Mouse (Mus musculus): ENCODE measurements around the gene Kdm4c. TPM values are rescaled to one million over a fixed set of nuclear protein-coding genes. Genes with fewer than 3 reads are reported as not detected.

The Kdm4c gene
- total RNA-seq, 1 experiment: 44.9 TPM

- in situ Hi-C loops (cut with MboI; ENCODE audit: low sequenced_read_pairs in 2 of 2, unreplicated experiment in 2 of 2): no loop called here
- H3K36me3 ChIP-seq (ENCODE audit: control insufficient read depth, insufficient read depth, low read length, poor library complexity, severe bottlenecking): peaks cover 6% of the 10 kb centered on the region; the same call in 1 of the 2 replicates
Measured at GRCm38 (mm10) chr4:74408731-74409130, 166.4 kb downstream of the Kdm4c start.

GRCm38 (mm10) chr4:74419794-74420193, 177.5 kb downstream of the Kdm4c start:
- Histone ChIP-seq H3K27ac (ENCODE audit: insufficient read depth, low read depth, low read length, poor library complexity, severe bottlenecking) (no peak overlapping the region), H3K9me3 (ENCODE audit: control insufficient read depth, insufficient read depth, low read depth, low read length) (no peaks in the 10 kb centered on the region), H3K9ac (ENCODE audit: insufficient read depth, low read depth, low read length, poor library complexity, severe bottlenecking) (no peak overlapping the region), H3K36me3 (ENCODE audit: control insufficient read depth, insufficient read depth, low read length, poor library complexity, severe bottlenecking) (no peaks in the 10 kb centered on the region), H3K4me1 (ENCODE audit: control insufficient read depth in 2 of 2, insufficient read depth in 2 of 2, low read length in 2 of 2, poor library complexity in 1 of 2) (no peaks in the 10 kb centered on the region), H3K4me3 (ENCODE audit: insufficient read depth in 1 of 2, low read depth in 1 of 2, low read length in 2 of 2, poor library complexity in 1 of 2, severe bottlenecking in 1 of 2) (no peak overlapping the region)
- TF ChIP-seq ZC3H11A (IDR thresholded peaks at IDR 0.05; ENCODE audit: borderline replicate concordance, low read depth, low read length) (no peak), CHD2 (IDR thresholded peaks at IDR 0.05; ENCODE audit: low read depth, low read length) (no peak), ZNF384 (IDR thresholded peaks at IDR 0.05; ENCODE audit: low read depth, low read length) (no peak), HCFC1 (IDR thresholded peaks at IDR 0.05; ENCODE audit: borderline replicate concordance, insufficient read depth, low read length) (no peak), MAFK (IDR thresholded peaks at IDR 0.05; ENCODE audit: insufficient read depth, low read depth, low read length) (no peak)
- in situ Hi-C loops (cut with MboI; ENCODE audit: low sequenced_read_pairs in 2 of 2, unreplicated experiment in 2 of 2): no loop called here
- DNase-seq (ENCODE audit: low read depth, low spot score): no peak

More at GRCm38 (mm10) chr4:74408731-74409130, 166.4 kb downstream of the Kdm4c start:
- Histone ChIP-seq H3K4me3 (ENCODE audit: insufficient read depth in 1 of 2, low read depth in 1 of 2, low read length in 2 of 2, poor library complexity in 1 of 2, severe bottlenecking in 1 of 2) (no peak overlapping the region), H3K9ac (ENCODE audit: insufficient read depth, low read depth, low read length, poor library complexity, severe bottlenecking) (no peak overlapping the region), H3K27ac (ENCODE audit: insufficient read depth, low read depth, low read length, poor library complexity, severe bottlenecking) (no peak overlapping the region), H3K9me3 (ENCODE audit: control insufficient read depth, insufficient read depth, low read depth, low read length) (no peaks in the 10 kb centered on the region), H3K4me1 (ENCODE audit: control insufficient read depth in 2 of 2, insufficient read depth in 2 of 2, low read length in 2 of 2, poor library complexity in 1 of 2) (no peaks in the 10 kb centered on the region)
- DNase-seq (ENCODE audit: low read depth, low spot score): no peak
- no peak for TF ChIP-seq ZC3H11A (IDR thresholded peaks at IDR 0.05; ENCODE audit: borderline replicate concordance, low read depth, low read length)
- TF ChIP-seq MAFK (IDR thresholded peaks at IDR 0.05; ENCODE audit: insufficient read depth, low read depth, low read length): no peak
- no peak for TF ChIP-seq ZNF384 (IDR thresholded peaks at IDR 0.05; ENCODE audit: low read depth, low read length)
- no peak for TF ChIP-seq CHD2 (IDR thresholded peaks at IDR 0.05; ENCODE audit: low read depth, low read length)
- no peak for TF ChIP-seq HCFC1 (IDR thresholded peaks at IDR 0.05; ENCODE audit: borderline replicate concordance, insufficient read depth, low read length)

Other genes starting within 250 kb of the Kdm4c start
- gene Frmd3, start 229.1 kb upstream of the Kdm4c start, total RNA-seq (2012; rRNA removed): 0.05 and 0.09 TPM in 2 replicates